Mouse (Mus musculus): ENCODE results near the gene Syt1. TPM values are rescaled to one million over a fixed set of nuclear protein-coding genes. Genes with fewer than 3 reads are reported as not detected.

Gene Syt1
- polyA plus RNA-seq, 1 experiment = 0.27 TPM

DNA sequence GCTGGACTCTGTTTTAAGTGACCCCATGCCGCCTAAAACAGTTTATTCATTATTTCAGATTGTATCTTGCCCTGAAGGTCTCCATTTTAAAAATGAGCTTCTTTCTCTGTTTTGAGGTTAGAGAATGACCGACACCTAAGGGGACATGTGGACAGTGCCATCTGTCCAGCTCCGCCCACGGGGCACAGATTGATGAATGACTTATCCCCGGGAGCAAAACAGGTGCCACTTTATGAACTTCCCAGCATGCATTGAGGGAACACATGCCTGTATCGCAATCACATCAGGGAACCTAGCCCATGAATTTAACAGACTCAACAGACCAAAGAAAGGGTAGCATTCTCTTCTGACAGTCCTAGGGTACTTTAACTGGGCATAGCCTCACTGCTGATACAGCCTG, 188.5 kb downstream of the Syt1 start:
- no peak overlapping the region for H3K27ac ChIP-seq (ENCODE audit: control insufficient read depth, insufficient read depth, low read depth, low read length)
- H3K4me3 ChIP-seq (ENCODE audit: control insufficient read depth, low read depth, low read length) = no peak overlapping the region
- TF ChIP-seq POLR2A (IDR thresholded peaks at IDR 0.05; ENCODE audit: control insufficient read depth, low read depth, low read length) = no peak
- no peak for TF ChIP-seq CTCF (IDR thresholded peaks at IDR 0.05; ENCODE audit: control insufficient read depth, insufficient read depth, insufficient replicate concordance, low read depth, low read length)
- no peaks in the 10 kb centered on the region for H3K4me1 ChIP-seq (ENCODE audit: control insufficient read depth, insufficient read depth, low read length)
- no peaks in the 10 kb centered on the region for H3K36me3 ChIP-seq (ENCODE audit: control insufficient read depth, insufficient read depth, low read length)
- H3K27me3 ChIP-seq (ENCODE audit: control insufficient read depth, insufficient read depth, low read length) = no peaks in the 10 kb centered on the region

DNA sequence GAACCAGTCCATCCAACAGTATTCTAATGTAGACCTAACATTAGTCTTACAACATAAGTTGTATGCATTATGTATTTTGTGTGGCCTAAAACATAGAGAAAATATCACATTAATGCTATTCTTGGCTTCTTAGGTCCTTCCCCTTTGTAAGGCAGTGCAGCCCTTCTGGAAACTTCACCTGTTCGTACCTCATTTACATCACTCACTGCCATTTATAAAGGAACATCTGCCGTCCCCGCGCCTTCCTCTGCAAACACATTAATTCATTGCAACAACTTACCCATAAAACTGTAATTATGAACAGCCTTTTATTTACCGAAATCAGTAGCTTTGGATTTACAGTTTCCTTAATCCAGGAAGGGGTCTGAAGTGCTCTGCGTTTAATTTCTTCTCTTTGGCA, 195.4 kb downstream of the Syt1 start:
- H3K27ac ChIP-seq (ENCODE audit: control insufficient read depth, insufficient read depth, low read depth, low read length) = no peak overlapping the region
- no peaks in the 10 kb centered on the region for H3K36me3 ChIP-seq (ENCODE audit: control insufficient read depth, insufficient read depth, low read length)
- no peak overlapping the region for H3K4me3 ChIP-seq (ENCODE audit: control insufficient read depth, low read depth, low read length)
- no peaks in the 10 kb centered on the region for H3K27me3 ChIP-seq (ENCODE audit: control insufficient read depth, insufficient read depth, low read length)
- no peak for TF ChIP-seq CTCF (IDR thresholded peaks at IDR 0.05; ENCODE audit: control insufficient read depth, insufficient read depth, insufficient replicate concordance, low read depth, low read length)
- no peak for TF ChIP-seq POLR2A (IDR thresholded peaks at IDR 0.05; ENCODE audit: control insufficient read depth, low read depth, low read length)
- no peaks in the 10 kb centered on the region for H3K4me1 ChIP-seq (ENCODE audit: control insufficient read depth, insufficient read depth, low read length)

GRCm38 (mm10) chr10:108804380-108804779, 206.4 kb downstream of the Syt1 start:
- Histone ChIP-seq H3K4me3 (ENCODE audit: control insufficient read depth, low read depth, low read length) (no peak overlapping the region), H3K4me1 (ENCODE audit: control insufficient read depth, insufficient read depth, low read length) (no peaks in the 10 kb centered on the region), H3K36me3 (ENCODE audit: control insufficient read depth, insufficient read depth, low read length) (no peaks in the 10 kb centered on the region), H3K27ac (ENCODE audit: control insufficient read depth, insufficient read depth, low read depth, low read length) (no peak overlapping the region), H3K27me3 (ENCODE audit: control insufficient read depth, insufficient read depth, low read length) (no peaks in the 10 kb centered on the region)
- TF ChIP-seq CTCF (IDR thresholded peaks at IDR 0.05; ENCODE audit: control insufficient read depth, insufficient read depth, insufficient replicate concordance, low read depth, low read length) (no peak), POLR2A (IDR thresholded peaks at IDR 0.05; ENCODE audit: control insufficient read depth, low read depth, low read length) (no peak)

DNA sequence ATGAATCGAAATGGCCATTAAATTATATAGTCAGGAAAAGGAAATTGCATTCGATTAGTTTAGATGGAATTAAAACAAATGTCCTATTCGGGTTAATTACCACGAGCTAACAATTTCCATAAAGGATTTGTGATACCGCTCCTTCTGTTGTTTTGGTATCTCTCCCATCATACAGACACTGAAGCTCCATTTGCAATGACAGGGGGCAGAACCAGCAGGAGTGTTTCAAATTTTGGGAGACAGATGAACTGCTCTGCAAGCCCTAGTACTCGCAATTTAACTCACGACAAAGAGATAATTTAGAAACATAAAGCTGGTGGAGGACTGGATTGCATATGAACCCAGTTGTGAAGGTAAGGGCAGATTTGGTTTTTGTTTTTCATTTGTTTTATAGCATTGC, 210.0 kb downstream of the Syt1 start:
- H3K4me3 ChIP-seq (ENCODE audit: control insufficient read depth, low read depth, low read length) = no peak overlapping the region
- H3K27me3 ChIP-seq (ENCODE audit: control insufficient read depth, insufficient read depth, low read length) = no peaks in the 10 kb centered on the region
- no peak overlapping the region for H3K27ac ChIP-seq (ENCODE audit: control insufficient read depth, insufficient read depth, low read depth, low read length)
- TF ChIP-seq POLR2A (IDR thresholded peaks at IDR 0.05; ENCODE audit: control insufficient read depth, low read depth, low read length) (no peak), CTCF (IDR thresholded peaks at IDR 0.05; ENCODE audit: control insufficient read depth, insufficient read depth, insufficient replicate concordance, low read depth, low read length) (no peak)
- no peaks in the 10 kb centered on the region for H3K36me3 ChIP-seq (ENCODE audit: control insufficient read depth, insufficient read depth, low read length)
- no peaks in the 10 kb centered on the region for H3K4me1 ChIP-seq (ENCODE audit: control insufficient read depth, insufficient read depth, low read length)

GRCm38 (mm10) chr10:108798826-108799225, 212.0 kb downstream of the Syt1 start:
- Histone ChIP-seq H3K27ac (ENCODE audit: control insufficient read depth, insufficient read depth, low read depth, low read length) (no peak overlapping the region), H3K36me3 (ENCODE audit: control insufficient read depth, insufficient read depth, low read length) (no peaks in the 10 kb centered on the region), H3K4me3 (ENCODE audit: control insufficient read depth, low read depth, low read length) (no peak overlapping the region), H3K27me3 (ENCODE audit: control insufficient read depth, insufficient read depth, low read length) (no peaks in the 10 kb centered on the region), H3K4me1 (ENCODE audit: control insufficient read depth, insufficient read depth, low read length) (no peaks in the 10 kb centered on the region)
- TF ChIP-seq POLR2A (IDR thresholded peaks at IDR 0.05; ENCODE audit: control insufficient read depth, low read depth, low read length) (no peak), CTCF (IDR thresholded peaks at IDR 0.05; ENCODE audit: control insufficient read depth, insufficient read depth, insufficient replicate concordance, low read depth, low read length) (no peak)

- no peaks in the 10 kb centered on the region for H3K4me1 ChIP-seq (ENCODE audit: control insufficient read depth, insufficient read depth, low read length)
- H3K36me3 ChIP-seq (ENCODE audit: control insufficient read depth, insufficient read depth, low read length) = no peaks in the 10 kb centered on the region
- no peak overlapping the region for H3K27ac ChIP-seq (ENCODE audit: control insufficient read depth, insufficient read depth, low read depth, low read length)
- no peak overlapping the region for H3K4me3 ChIP-seq (ENCODE audit: control insufficient read depth, low read depth, low read length)
- H3K27me3 ChIP-seq (ENCODE audit: control insufficient read depth, insufficient read depth, low read length) = no peaks in the 10 kb centered on the region
- TF ChIP-seq CTCF (IDR thresholded peaks at IDR 0.05; ENCODE audit: control insufficient read depth, insufficient read depth, insufficient replicate concordance, low read depth, low read length) (no peak), POLR2A (IDR thresholded peaks at IDR 0.05; ENCODE audit: control insufficient read depth, low read depth, low read length) (no peak)
Measured at GRCm38 (mm10) chr10:108782817-108783216, 228.0 kb downstream of the Syt1 start.

GRCm38 (mm10) chr10:108780614-108781013, 230.2 kb downstream of the Syt1 start:
- Histone ChIP-seq H3K27ac (ENCODE audit: control insufficient read depth, insufficient read depth, low read depth, low read length) (no peak overlapping the region), H3K4me1 (ENCODE audit: control insufficient read depth, insufficient read depth, low read length) (no peaks in the 10 kb centered on the region), H3K4me3 (ENCODE audit: control insufficient read depth, low read depth, low read length) (no peak overlapping the region), H3K36me3 (ENCODE audit: control insufficient read depth, insufficient read depth, low read length) (no peaks in the 10 kb centered on the region), H3K27me3 (ENCODE audit: control insufficient read depth, insufficient read depth, low read length) (no peaks in the 10 kb centered on the region)
- no peak for TF ChIP-seq CTCF (IDR thresholded peaks at IDR 0.05; ENCODE audit: control insufficient read depth, insufficient read depth, insufficient replicate concordance, low read depth, low read length)
- TF ChIP-seq POLR2A (IDR thresholded peaks at IDR 0.05; ENCODE audit: control insufficient read depth, low read depth, low read length) = no peak

- H3K36me3 ChIP-seq (ENCODE audit: control insufficient read depth, insufficient read depth, low read length) = no peaks in the 10 kb centered on the region
- no peak overlapping the region for H3K27ac ChIP-seq (ENCODE audit: control insufficient read depth, insufficient read depth, low read depth, low read length)
- no peak overlapping the region for H3K4me3 ChIP-seq (ENCODE audit: control insufficient read depth, low read depth, low read length)
- H3K27me3 ChIP-seq (ENCODE audit: control insufficient read depth, insufficient read depth, low read length) = no peaks in the 10 kb centered on the region
- H3K4me1 ChIP-seq (ENCODE audit: control insufficient read depth, insufficient read depth, low read length) = no peaks in the 10 kb centered on the region
- TF ChIP-seq POLR2A (IDR thresholded peaks at IDR 0.05; ENCODE audit: control insufficient read depth, low read depth, low read length) (no peak), CTCF (IDR thresholded peaks at IDR 0.05; ENCODE audit: control insufficient read depth, insufficient read depth, insufficient replicate concordance, low read depth, low read length) (no peak)
Measured at GRCm38 (mm10) chr10:108776735-108777134, 234.0 kb downstream of the Syt1 start.

All from testis, adult 2 months (tissue).